Mouse (Mus musculus): ENCODE measurements around the gene Klhl22.
"Not testable (repeated sequence)": the region's sequence is repeated elsewhere in the genome, so short reads cannot be mapped to it uniquely, and the experiment has no call there.

Gene Klhl22

GRCm38 (mm10) chr16:17759344-17759773 lies at the start of gene Klhl22:
Gene Klhl22, plus strand, starts transcription at chr16:17759618.
- in situ Hi-C loops (cut with MboI; ENCODE audit: low sequenced_read_pairs), result no loop called here

GRCm38 (mm10) chr16:17717791-17718190 lies 41.6 kb upstream of the Klhl22 start:
- in situ Hi-C loops (cut with MboI; ENCODE audit: low sequenced_read_pairs), result no loop called here

GRCm38 (mm10) chr16:17721114-17721808 lies 38.2 kb upstream of the Klhl22 start:
- in situ Hi-C loops (cut with MboI; ENCODE audit: low sequenced_read_pairs), result no loop called here

DNA sequence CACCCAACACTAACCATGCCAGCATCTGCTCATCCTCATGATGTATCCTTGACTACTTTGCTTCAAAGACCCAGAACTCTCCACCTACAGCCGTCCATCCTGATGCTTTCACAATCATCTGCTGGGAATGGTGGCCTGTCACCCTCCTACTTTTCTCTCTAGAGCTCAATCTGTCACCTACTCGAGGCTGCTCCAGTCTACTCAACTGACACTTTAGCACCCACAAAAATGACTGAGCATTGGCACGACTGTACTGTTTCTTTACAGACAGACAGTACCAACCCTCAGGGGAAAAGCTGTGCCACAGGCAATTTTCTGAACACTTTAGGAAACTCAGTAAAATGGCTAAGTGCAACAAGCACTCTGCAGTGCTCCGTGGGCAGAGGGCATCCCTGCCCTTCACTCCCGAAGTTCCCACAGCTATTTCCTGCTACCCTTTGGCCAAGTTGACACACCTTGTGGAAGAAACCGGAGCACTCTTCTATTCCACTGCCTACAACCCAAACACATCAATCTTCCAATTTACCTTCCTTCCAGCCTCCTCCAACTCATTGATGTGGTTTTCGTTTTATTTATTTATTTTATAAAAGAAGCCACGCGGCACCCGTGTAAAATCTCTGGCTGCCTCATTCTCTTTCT lies 37.5 kb upstream of the Klhl22 start:
- in situ Hi-C loops (cut with MboI; ENCODE audit: low sequenced_read_pairs), result no loop called here

DNA sequence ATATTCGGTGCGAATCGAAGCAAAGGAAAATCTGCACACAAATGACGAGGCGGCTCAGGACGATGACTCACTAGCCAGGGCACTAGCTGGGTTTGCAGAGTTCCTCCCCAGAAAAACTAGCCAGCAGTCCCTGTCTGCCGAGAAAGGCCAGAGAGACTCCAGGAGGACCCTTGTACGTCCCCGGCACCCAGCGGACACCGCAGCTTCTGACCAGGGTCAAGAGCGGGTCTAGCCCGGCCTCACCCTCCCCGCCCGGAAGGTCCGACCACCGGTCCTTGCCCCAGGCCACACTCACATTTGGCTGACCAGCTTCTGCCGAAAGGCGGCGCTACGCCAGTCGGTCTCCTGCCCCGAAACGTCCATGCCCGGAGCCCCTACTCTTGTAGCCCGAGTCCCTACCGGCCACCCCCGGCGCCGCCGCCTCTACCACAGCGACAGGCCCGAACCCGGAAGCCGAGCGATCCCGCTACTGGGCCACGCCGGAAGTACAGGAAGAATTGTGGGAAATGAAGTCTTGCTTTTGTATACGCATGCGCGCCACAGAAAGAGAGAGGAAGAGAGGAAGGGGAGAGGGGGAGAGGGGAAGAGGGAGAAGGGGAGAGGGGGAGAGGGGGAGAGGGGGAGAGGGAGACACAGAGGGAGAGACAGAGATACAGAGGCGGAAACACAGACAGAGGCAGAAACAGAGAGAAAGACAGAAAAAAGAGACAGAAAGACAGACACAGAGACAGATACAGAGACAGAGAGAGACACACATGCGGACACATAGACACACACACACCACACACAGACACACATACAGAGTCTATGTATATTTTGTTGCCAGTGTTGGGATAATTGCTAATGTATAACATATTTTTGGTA lies 36.7 kb upstream of the Klhl22 start:
- in situ Hi-C loops (cut with MboI; ENCODE audit: low sequenced_read_pairs), result no loop called here

DNA sequence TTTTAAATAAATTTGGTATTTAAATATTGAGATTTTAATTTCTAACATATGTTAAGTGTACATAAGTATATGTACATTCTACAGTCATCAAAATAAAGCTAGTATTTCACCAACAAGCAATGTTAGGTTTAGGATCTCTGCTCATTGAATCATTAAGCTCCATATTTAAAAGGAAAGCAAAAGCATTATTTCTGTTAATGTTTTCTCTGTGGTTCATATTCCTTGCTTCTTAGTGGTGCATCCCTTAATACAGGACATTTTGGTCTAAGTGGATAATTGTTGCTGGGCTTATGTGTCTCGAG lies 36.1 kb upstream of the Klhl22 start:
- in situ Hi-C loops (cut with MboI; ENCODE audit: low sequenced_read_pairs), result no loop called here

DNA sequence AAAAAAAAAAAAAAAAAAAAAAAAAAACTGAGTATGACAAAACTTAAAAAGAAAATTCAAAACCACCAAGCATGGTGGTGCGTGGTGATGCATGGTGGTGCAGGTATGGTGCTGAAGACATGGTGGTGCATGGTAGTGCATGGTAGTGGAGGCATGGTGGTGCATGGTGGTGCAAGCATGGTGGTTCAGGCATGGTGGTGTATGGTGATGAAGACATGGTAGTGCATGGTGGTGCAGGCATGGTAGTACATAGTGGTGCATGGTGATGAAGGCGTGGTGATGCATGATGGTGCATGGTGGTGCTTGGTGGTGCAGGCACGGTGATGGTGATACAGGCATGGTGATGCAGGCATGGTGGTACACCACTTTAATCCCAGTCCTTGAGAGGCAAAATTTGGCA lies 35.0 kb upstream of the Klhl22 start:
- in situ Hi-C loops (cut with MboI; ENCODE audit: low sequenced_read_pairs), result no loop called here

DNA sequence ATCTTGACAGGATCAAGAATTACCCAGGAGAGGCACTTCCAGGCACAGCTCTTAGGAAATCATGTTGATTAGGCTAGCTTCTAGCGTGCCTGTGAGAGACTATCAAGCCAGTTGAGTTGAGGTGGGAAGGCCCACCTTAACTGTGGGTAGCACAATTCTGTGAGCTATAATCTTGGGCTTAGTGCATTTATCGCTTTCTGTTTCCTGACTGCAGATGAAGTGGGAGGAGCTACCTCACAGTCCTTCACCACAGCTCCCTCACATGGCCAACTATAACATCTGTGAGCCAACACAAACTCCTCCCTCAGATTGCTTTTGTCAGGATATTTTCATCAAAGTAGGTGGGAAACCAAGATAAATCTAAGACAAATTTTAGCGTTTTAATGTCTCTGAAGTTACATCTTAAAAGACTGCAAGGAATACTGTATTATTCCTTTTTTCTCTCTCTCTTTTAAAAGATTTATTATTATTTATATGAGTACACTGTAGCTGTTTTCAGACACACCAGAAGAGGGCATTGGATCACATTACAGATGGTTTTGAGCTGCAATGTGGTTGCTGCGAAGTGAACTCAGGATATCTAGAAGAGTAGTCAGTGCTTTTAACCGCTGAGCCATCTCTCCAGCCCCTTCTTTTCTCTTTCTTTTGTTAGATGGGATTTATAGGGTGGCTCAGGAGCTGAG lies 32.1 kb upstream of the Klhl22 start:
- in situ Hi-C loops (cut with MboI; ENCODE audit: low sequenced_read_pairs), result no loop called here

DNA sequence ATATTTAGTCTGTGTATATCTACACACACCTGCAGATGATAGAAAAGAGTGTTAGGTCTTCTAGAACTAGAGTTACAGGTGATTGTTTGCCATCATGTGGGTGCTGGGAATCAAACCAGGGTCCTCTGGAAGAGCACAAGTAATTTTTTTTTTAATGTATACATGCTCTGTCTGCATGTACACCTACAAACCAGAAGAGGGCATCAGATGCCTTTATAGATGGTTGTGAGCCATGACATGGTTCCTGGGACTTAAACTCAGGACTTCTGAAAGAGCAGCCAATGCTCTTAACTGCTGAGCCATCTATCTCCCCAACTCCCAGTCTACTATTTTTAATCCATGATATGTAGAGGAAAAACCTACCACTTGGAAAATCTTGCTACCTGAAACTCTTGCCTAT lies 29.4 kb upstream of the Klhl22 start:
- in situ Hi-C loops (cut with MboI; ENCODE audit: low sequenced_read_pairs), result no loop called here

GRCm38 (mm10) chr16:17732021-17732420 lies 27.4 kb upstream of the Klhl22 start:
- in situ Hi-C loops (cut with MboI; ENCODE audit: low sequenced_read_pairs), result no loop called here

- in situ Hi-C loops (cut with MboI; ENCODE audit: low sequenced_read_pairs), result no loop called here
Measured at GRCm38 (mm10) chr16:17732431-17732830, 27.0 kb upstream of the Klhl22 start.

DNA sequence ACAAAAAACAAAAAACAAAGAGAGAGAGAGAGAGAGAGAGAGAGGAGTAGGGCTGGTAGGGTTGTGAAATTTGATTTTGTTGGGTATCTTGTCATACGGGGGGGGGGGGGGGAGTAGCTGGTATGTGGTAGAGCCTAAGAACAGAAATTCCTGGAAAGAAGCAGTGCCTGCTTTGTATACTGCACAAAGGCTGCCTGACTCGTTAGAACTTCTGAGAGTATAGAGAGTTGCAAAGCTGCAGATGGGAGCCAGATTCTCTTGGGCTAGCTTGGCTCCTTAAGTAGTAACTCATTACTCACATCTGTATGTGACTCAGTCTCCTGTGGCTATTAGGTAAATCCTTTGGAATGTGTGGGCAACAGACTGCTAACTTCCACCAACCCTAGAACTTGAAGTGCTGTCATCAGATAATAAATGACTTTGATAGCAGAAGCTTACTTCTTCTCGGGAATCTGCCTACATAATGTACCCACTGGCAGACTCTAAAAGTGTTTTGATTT lies 26.5 kb upstream of the Klhl22 start, which contains the start of gene Med15:
Gene Med15 (minus strand): TSS at position 51 of the 500 bp plus-strand sequence.
- in situ Hi-C loops (cut with MboI; ENCODE audit: low sequenced_read_pairs), result no loop called here

DNA sequence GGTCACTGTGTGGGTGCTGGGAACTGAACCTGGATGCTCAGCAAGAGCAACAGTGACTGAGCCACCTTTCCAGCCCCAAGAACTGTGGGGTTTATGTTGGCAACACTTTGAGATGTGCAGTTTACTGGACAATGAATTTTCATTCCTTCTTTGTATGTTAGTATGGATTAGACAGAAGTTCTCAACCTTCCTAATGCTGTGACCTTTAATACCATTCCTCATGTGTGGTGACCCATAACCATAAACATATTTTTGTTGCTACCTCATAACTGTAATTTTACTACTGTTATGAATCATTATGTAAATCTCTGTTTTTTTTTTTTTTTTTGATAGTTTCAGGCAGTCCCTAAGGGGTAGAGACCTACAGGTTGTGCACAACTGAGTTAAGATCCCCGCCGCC lies 25.8 kb upstream of the Klhl22 start:
- in situ Hi-C loops (cut with MboI; ENCODE audit: low sequenced_read_pairs), result no loop called here

GRCm38 (mm10) chr16:17734872-17735271 lies 24.5 kb upstream of the Klhl22 start:
- in situ Hi-C loops (cut with MboI; ENCODE audit: low sequenced_read_pairs), result not testable (repeated sequence)

DNA sequence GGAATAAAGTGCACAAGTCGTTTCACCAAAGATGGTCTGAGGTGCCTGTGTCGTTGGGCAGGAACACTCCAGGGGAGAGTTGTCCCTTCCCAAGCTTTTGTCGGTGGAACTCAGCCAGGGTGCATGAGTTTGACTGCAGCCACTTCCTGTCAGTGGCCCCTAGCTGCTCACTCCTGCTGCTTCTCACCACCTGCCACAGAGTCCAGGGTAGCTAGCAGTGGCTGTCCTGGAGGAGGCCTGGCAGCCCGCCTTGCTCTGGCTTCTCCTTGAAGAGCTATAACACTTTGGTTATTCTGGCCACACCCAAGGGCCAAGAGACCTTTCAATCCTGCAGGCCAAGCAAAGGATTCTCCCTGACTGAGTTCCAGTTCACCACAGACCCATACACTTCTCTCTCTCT lies 23.3 kb upstream of the Klhl22 start:
- in situ Hi-C loops (cut with MboI; ENCODE audit: low sequenced_read_pairs), result no loop called here

DNA sequence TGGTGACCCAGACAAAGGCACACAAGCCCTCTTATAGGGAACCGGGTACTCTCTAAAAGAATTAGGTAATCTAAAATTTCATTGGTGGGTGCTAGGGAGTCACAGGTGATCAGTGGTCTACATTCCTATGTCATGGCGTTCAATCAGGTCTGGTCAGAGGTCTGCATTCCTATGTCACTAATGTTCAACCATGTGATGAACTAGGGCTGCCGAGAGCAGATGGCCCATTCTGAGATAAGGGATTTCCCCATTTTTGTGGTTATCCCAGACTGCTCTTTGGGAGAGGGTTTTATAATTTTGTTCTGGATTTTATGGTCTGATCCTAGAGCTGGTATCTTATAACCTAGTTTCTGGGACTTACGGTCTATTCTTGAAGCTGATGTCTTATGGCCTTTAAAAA lies 19.3 kb upstream of the Klhl22 start:
- in situ Hi-C loops (cut with MboI; ENCODE audit: low sequenced_read_pairs), result no loop called here

DNA sequence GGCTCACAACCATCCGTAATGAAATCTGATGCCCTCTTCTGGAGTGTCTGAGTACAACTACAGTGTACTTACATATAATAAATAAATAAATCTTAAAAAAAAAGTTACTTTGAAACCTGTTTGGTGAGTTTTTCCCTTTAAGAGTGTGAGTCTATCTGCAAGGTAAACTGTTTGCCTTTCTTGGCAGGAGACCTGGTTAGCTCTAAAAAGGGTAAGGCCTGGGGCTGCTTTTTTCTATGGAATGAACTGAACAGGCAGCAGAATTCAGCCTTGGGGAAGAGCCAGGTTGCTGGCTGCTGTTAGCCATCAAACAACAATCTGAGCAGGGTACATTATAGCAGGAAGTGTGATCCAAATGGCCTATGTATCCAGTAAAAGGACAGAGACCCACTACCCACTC lies 16.6 kb upstream of the Klhl22 start:
- in situ Hi-C loops (cut with MboI; ENCODE audit: low sequenced_read_pairs), result no loop called here

DNA sequence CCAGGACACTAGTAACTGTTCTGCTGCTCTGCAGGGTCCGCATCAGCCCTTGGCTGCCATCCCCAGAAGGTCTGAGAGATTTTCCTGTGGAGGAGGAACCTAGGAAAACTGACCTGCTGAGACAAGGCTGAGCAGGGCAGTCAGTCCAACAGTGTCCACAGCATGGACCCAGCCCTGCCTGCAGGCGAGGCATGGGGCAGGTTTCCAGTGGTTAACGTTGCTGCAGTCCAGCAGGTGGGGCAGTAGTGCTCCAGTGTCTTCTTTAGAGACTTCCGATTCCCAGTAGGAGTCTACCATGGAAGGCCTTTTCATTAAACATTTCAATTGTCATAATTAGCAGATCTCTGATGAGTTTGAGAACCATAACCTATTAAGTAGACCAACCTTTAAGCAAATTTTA lies 16.1 kb upstream of the Klhl22 start:
- in situ Hi-C loops (cut with MboI; ENCODE audit: low sequenced_read_pairs), result no loop called here

- in situ Hi-C loops (cut with MboI; ENCODE audit: low sequenced_read_pairs), result no loop called here
Measured at GRCm38 (mm10) chr16:17744536-17744935, 14.9 kb upstream of the Klhl22 start.

DNA sequence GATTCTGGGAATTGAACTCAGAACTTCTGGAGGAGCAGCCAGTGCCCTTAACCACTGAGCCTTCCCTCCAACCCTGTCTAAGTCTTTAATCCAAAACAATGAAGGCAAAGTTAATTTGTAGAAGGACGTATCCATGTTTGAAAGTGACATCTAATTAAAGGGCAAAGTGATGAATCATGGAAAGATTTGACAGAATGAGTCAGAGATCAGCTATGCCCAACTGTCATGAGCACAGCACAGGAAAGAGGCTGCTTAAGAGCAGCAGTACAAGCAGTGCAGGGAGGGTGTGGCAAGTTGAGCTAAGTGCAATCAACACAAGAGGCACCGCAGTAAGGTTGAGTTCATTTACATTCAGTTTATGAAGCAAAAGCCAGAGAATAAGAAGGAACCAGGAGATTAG lies 14.4 kb upstream of the Klhl22 start:
- in situ Hi-C loops (cut with MboI; ENCODE audit: low sequenced_read_pairs), result no loop called here

GRCm38 (mm10) chr16:17753001-17753400 lies 6.4 kb upstream of the Klhl22 start:
- in situ Hi-C loops (cut with MboI; ENCODE audit: low sequenced_read_pairs), result no loop called here

Data from CH12F3 (cell line).